Mouse (Mus musculus) limb, embryonic 10.5 days (tissue): ENCODE measurements around the gene Tra2b. TPM values are rescaled to one million over a fixed set of nuclear protein-coding genes. Genes with fewer than 3 reads are reported as not detected.
"Not testable (repeated sequence)": the region's sequence is repeated elsewhere in the genome, so short reads cannot be mapped to it uniquely, and the experiment has no call there.

Experiments
- DNase-seq: peaks from one replicate; pipeline ENCODE4 v3.0.0-alpha.2; 2017; ENCODE audit warnings: low spot score
- H3K27ac ChIP-seq: fragments of 300-500 bp; sonication (generic); 2 replicates; pipeline ENCODE4 v1.5.1; 2016; ENCODE audit warnings: mild to moderate bottlenecking
- H3K27me3 ChIP-seq: fragments of 300-500 bp; sonication (generic); 2 replicates; pipeline ENCODE4 v1.6.1; 2016; ENCODE audit warnings: low read depth, mild to moderate bottlenecking; ENCODE audit not compliant: poor library complexity, severe bottlenecking
- H3K36me3 ChIP-seq: fragments of 300-500 bp; sonication (generic); 2 replicates; pipeline ENCODE4 v1.6.1; 2016; ENCODE audit warnings: mild to moderate bottlenecking, moderate library complexity
- H3K4me1 ChIP-seq: fragments of 300-500 bp; sonication (generic); 2 replicates; pipeline ENCODE4 v1.6.1; 2016
- H3K4me3 ChIP-seq: fragments of 300-500 bp; sonication (generic); 2 replicates; pipeline ENCODE4 v1.5.1; 2016; ENCODE audit warnings: mild to moderate bottlenecking, moderate library complexity
- H3K9me3 ChIP-seq: fragments of 300-500 bp; sonication (generic); replicated peaks from 2 replicates; pipeline ENCODE4 v1.6.1; 2016; ENCODE audit warnings: mild to moderate bottlenecking
- WGBS: fragments of 180-500 bp; shearing (Covaris S2); methylation state at CpG from one replicate; pipeline ENCODE4 v1.1.7; 2016; 5-methylcytosine and 5-hydroxymethylcytosine counted together
- polyA plus RNA-seq: library from polyadenylated mRNA; unstranded; fragments of >200 nt; fragmentation: Nextera tagmentation; extraction: Ambion mirVana; gene quantifications from 2 replicates; pipeline ENCODE4 v1.2.1, GENCODE M21; 2016

Gene Tra2b
- polyA plus RNA-seq, 1 experiment from 2014 or later: 520 TPM

- Histone ChIP-seq H3K27ac (peak overlapping the region; percentile 98), H3K4me3 (peak overlapping the region; percentile 97), H3K36me3 (peaks cover 21% of the 10 kb centered on the region), H3K27me3 (no peaks in the 10 kb centered on the region), H3K4me1 (peaks cover 17% of the 10 kb centered on the region), H3K9me3 (no peaks in the 10 kb centered on the region)
- DNase-seq: peak; percentile 90
- under 1% methylated on average over 81 of the region's 81 CpGs for WGBS
Observed at GRCm38 (mm10) chr16:22264962-22265848, 600 bp downstream of the Tra2b start.

GRCm38 (mm10) chr16:22264232-22264961, 1.4 kb downstream of the Tra2b start:
- H3K36me3 ChIP-seq: peaks cover 21% of the 10 kb centered on the region
- H3K27me3 ChIP-seq: no peaks in the 10 kb centered on the region
- peak overlapping the region; percentile 98 for H3K27ac ChIP-seq
- H3K4me1 ChIP-seq: peaks cover 17% of the 10 kb centered on the region
- peak; percentile 34 for DNase-seq
- 2% methylated on average over 16 of the region's 16 CpGs for WGBS
- no peaks in the 10 kb centered on the region for H3K9me3 ChIP-seq
- H3K4me3 ChIP-seq: peak overlapping the region; percentile 97

- Histone ChIP-seq H3K4me1 (peaks cover 17% of the 10 kb centered on the region), H3K9me3 (no peaks in the 10 kb centered on the region), H3K4me3 (peak overlapping the region; percentile 97), H3K27ac (no peak overlapping the region), H3K27me3 (no peaks in the 10 kb centered on the region), H3K36me3 (peaks cover 26% of the 10 kb centered on the region)
- no peak for DNase-seq
Observed at GRCm38 (mm10) chr16:22263124-22263523, 2.7 kb downstream of the Tra2b start.

GRCm38 (mm10) chr16:22261563-22261962, 4.2 kb downstream of the Tra2b start:
- Histone ChIP-seq H3K9me3 (no peaks in the 10 kb centered on the region), H3K27ac (no peak overlapping the region), H3K27me3 (no peaks in the 10 kb centered on the region), H3K4me3 (no peak overlapping the region), H3K36me3 (peaks cover 35% of the 10 kb centered on the region), H3K4me1 (peaks cover 15% of the 10 kb centered on the region)
- 90% methylated on average over 2 of the region's 2 CpGs for whole genome bisulfite sequencing
- DNase-seq: no peak

- H3K9me3 ChIP-seq: no peaks in the 10 kb centered on the region
- H3K27me3 ChIP-seq: no peaks in the 10 kb centered on the region
- H3K36me3 ChIP-seq: peaks cover 44% of the 10 kb centered on the region
- peaks cover 11% of the 10 kb centered on the region; the same call in 1 of the 2 replicates for H3K4me1 ChIP-seq
- H3K4me3 ChIP-seq: no peak overlapping the region
- WGBS: 79% methylated on average over 3 of the region's 3 CpGs
- DNase-seq: no peak
- no peak overlapping the region for H3K27ac ChIP-seq
Observed at GRCm38 (mm10) chr16:22260423-22261143, 5.2 kb downstream of the Tra2b start.

GRCm38 (mm10) chr16:22252255-22252654, 13.6 kb downstream of the Tra2b start:
- DNase-seq, H3K27ac ChIP-seq, H3K9me3 ChIP-seq, H3K27me3 ChIP-seq, H3K4me3 ChIP-seq, H3K4me1 ChIP-seq: not testable (repeated sequence)
- 90% methylated on average over 6 of the region's 6 CpGs for WGBS
- H3K36me3 ChIP-seq: peaks cover 95% of the 10 kb centered on the region

GRCm38 (mm10) chr16:22250307-22250706, 15.5 kb downstream of the Tra2b start:
- Histone ChIP-seq H3K36me3 (peaks cover 96% of the 10 kb centered on the region), H3K4me3 (no peak overlapping the region), H3K27me3 (no peaks in the 10 kb centered on the region), H3K27ac (no peak overlapping the region), H3K9me3 (no peaks in the 10 kb centered on the region), H3K4me1 (no peaks in the 10 kb centered on the region)
- WGBS: 98% methylated on average over 5 of the region's 5 CpGs
- no peak for DNase-seq

GRCm38 (mm10) chr16:22249754-22250153, 16.1 kb downstream of the Tra2b start:
- 98% methylated on average over 3 of the region's 3 CpGs for WGBS
- Histone ChIP-seq H3K4me1 (no peaks in the 10 kb centered on the region), H3K27me3 (no peaks in the 10 kb centered on the region), H3K4me3 (no peak overlapping the region), H3K27ac (no peak overlapping the region), H3K36me3 (peaks cover 96% of the 10 kb centered on the region), H3K9me3 (no peaks in the 10 kb centered on the region)
- no peak for DNase-seq

GRCm38 (mm10) chr16:22242239-22242866, 23.5 kb downstream of the Tra2b start:
- Histone ChIP-seq H3K27ac (no peak overlapping the region), H3K9me3 (no peaks in the 10 kb centered on the region), H3K36me3 (peaks cover 83% of the 10 kb centered on the region), H3K27me3 (no peaks in the 10 kb centered on the region), H3K4me1 (no peaks in the 10 kb centered on the region), H3K4me3 (no peak overlapping the region)
- WGBS: 98% methylated on average over 2 of the region's 2 CpGs
- DNase-seq: no peak

GRCm38 (mm10) chr16:22241376-22242238, 24.2 kb downstream of the Tra2b start:
- Histone ChIP-seq H3K36me3 (peaks cover 82% of the 10 kb centered on the region), H3K4me1 (no peaks in the 10 kb centered on the region), H3K27me3 (no peaks in the 10 kb centered on the region), H3K27ac (no peak overlapping the region), H3K4me3 (no peak overlapping the region), H3K9me3 (no peaks in the 10 kb centered on the region)
- DNase-seq: no peak
- WGBS: 84% methylated on average over 6 of the region's 6 CpGs

GRCm38 (mm10) chr16:22240856-22241255, 24.9 kb downstream of the Tra2b start:
- 94% methylated on average over 5 of the region's 5 CpGs for WGBS

GRCm38 (mm10) chr16:22239978-22240377, 25.8 kb downstream of the Tra2b start:
- Histone ChIP-seq H3K4me3 (no peak overlapping the region), H3K36me3 (peaks cover 75% of the 10 kb centered on the region), H3K27ac (no peak overlapping the region), H3K27me3 (no peaks in the 10 kb centered on the region), H3K9me3 (no peaks in the 10 kb centered on the region), H3K4me1 (no peaks in the 10 kb centered on the region)
- WGBS: 85% methylated on average over 2 of the region's 2 CpGs
- no peak for DNase-seq

More at GRCm38 (mm10) chr16:22240856-22241255, 24.9 kb downstream of the Tra2b start:
- H3K27ac ChIP-seq: no peak overlapping the region
- no peaks in the 10 kb centered on the region for H3K9me3 ChIP-seq
- H3K27me3 ChIP-seq: no peaks in the 10 kb centered on the region
- peaks cover 83% of the 10 kb centered on the region for H3K36me3 ChIP-seq
- H3K4me1 ChIP-seq: no peaks in the 10 kb centered on the region
- DNase-seq: no peak
- H3K4me3 ChIP-seq: no peak overlapping the region
